Mouse (Mus musculus) myocyte (in vitro differentiated cells): ENCODE data around the gene Bglap2.
"Not testable (repeated sequence)": the region's sequence is repeated elsewhere in the genome, so short reads cannot be mapped to it uniquely, and the experiment has no call there.

ENCODE experiments used
- E2F4 ChIP-seq: IDR thresholded peaks from one replicate; pipeline ENCODE4 v1.6.1; 2011; ENCODE audit warnings: mild to moderate bottlenecking, control low read depth, moderate library complexity; ENCODE audit not compliant: insufficient read depth
- MAX ChIP-seq: IDR thresholded peaks from one replicate; pipeline ENCODE4 v1.6.1; 2011; ENCODE audit warnings: low read depth, mild to moderate bottlenecking, control low read depth
- MYOD1 ChIP-seq, 3 experiments: IDR thresholded peaks; one replicate each; pipeline ENCODE4 v1.6.1; 2011; ENCODE audit warnings: control low read depth in 2 of 3, low read depth in 2 of 3, mild to moderate bottlenecking in 2 of 3, moderate library complexity in 1 of 3; ENCODE audit not compliant: insufficient read length in 2 of 3, control insufficient read depth in 1 of 3
- MYOG ChIP-seq, 3 experiments: IDR thresholded peaks; one replicate each; pipeline ENCODE4 v1.6.1; 2011; ENCODE audit warnings: control low read depth in 2 of 3, low read depth in 2 of 3, mild to moderate bottlenecking in 2 of 3; ENCODE audit not compliant: insufficient read length in 2 of 3, control insufficient read depth in 1 of 3, insufficient read depth in 1 of 3
- POLR2A ChIP-seq: IDR thresholded peaks from one replicate; pipeline ENCODE4 v1.6.1; 2011; ENCODE audit warnings: low read depth, mild to moderate bottlenecking, control low read depth, moderate library complexity; ENCODE audit not compliant: insufficient read length
- POLR2AphosphoS2 ChIP-seq: IDR thresholded peaks from one replicate; pipeline ENCODE4 v1.6.1; 2011; ENCODE audit warnings: low read depth, control low read depth; ENCODE audit not compliant: insufficient read length
- REST ChIP-seq: IDR thresholded peaks from one replicate; pipeline ENCODE4 v1.6.1; 2011; ENCODE audit warnings: mild to moderate bottlenecking, control low read depth, moderate library complexity; ENCODE audit not compliant: insufficient read depth, insufficient read length
- TCF12 ChIP-seq: IDR thresholded peaks from one replicate; pipeline ENCODE4 v1.6.1; 2011; ENCODE audit warnings: mild to moderate bottlenecking, control low read depth; ENCODE audit not compliant: poor library complexity, insufficient read depth, severe bottlenecking
- USF1 ChIP-seq: IDR thresholded peaks from one replicate; pipeline ENCODE4 v1.6.1; 2011; ENCODE audit warnings: low read depth, mild to moderate bottlenecking, control low read depth, moderate library complexity

DNA sequence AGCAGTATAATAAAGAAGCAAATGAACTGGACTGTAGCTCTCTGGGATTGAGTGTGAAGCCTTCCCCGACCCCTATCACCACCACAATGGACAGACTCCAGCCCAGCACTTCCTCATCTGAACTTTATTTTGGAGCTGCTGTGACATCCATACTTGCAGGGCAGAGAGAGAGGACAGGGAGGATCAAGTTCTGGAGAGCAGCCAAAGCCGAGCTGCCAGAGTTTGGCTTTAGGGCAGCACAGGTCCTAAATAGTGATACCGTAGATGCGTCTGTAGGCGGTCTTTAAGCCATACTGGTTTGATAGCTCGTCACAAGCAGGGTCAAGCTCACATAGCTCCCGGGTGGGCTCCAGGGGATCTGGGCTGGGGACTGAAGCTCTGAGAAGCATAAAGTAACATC, 10.0 kb downstream of the Bglap2 start:
- not testable (repeated sequence) for TF ChIP-seq POLR2A; USF1; POLR2AphosphoS2; MAX; E2F4; TCF12; REST; MYOD1 (IDR thresholded peaks at IDR 0.05; ENCODE audit: control insufficient read depth in 1 of 3, insufficient read length in 2 of 3, low read depth in 2 of 3); MYOG (IDR thresholded peaks at IDR 0.05; ENCODE audit: control insufficient read depth in 1 of 3, insufficient read depth in 1 of 3, insufficient read length in 2 of 3, low read depth in 2 of 3)
